Mouse (Mus musculus) spleen, adult 2 months (tissue): ENCODE measurements at regions not wholly inside any gene's neighbourhood (a gene's known extent, or its start where the extent isn't known, plus 50 kb on each side); places are given as distances from the start of the nearest gene placed in this dataset.

Experiments
- CTCF ChIP-seq: fragments of 200-500 bp; IDR thresholded peaks from 2 replicates; pipeline ENCODE4 v1.5.1; 2011; ENCODE audit warnings: mild to moderate bottlenecking, inconsistent platforms; ENCODE audit not compliant: insufficient read depth, insufficient read length, insufficient replicate concordance; ENCODE audit errors: extremely low read depth
- POLR2A ChIP-seq: fragments of 200-500 bp; IDR thresholded peaks from 2 replicates; pipeline ENCODE4 v1.6.1; 2011; ENCODE audit warnings: low read depth, low read length, inconsistent platforms

- TF ChIP-seq CTCF (no peak), POLR2A (no peak)
These were observed 158.1 kb downstream of the Spry2 start for GRCm38 (mm10) chr14:105738568-105738967.
